Mouse (Mus musculus) kidney, adult 2 months (tissue): Measurements from ENCODE around the gene Zdhhc12.

ENCODE experiments used
- CTCF ChIP-seq: fragments of 200-500 bp; conservative IDR thresholded peaks from 2 replicates; pipeline ENCODE4 v1.5.1; 2011; ENCODE audit warnings: low read depth, mild to moderate bottlenecking, control low read depth, low read length, moderate library complexity, mixed read lengths; ENCODE audit not compliant: insufficient read depth, insufficient read length
- POLR2A ChIP-seq: fragments of 200-500 bp; IDR thresholded peaks from one replicate; pipeline ENCODE4 v1.6.1; 2011; ENCODE audit warnings: low read depth, low read length, control low read depth

GRCm38 (mm10) chr2:30130156-30130555 lies 36.7 kb upstream of the Zdhhc12 start:
- no peak for TF ChIP-seq CTCF
- no peak for TF ChIP-seq POLR2A
